Mouse (Mus musculus): ENCODE data around the gene Tmem186.

Gene Tmem186

DNA sequence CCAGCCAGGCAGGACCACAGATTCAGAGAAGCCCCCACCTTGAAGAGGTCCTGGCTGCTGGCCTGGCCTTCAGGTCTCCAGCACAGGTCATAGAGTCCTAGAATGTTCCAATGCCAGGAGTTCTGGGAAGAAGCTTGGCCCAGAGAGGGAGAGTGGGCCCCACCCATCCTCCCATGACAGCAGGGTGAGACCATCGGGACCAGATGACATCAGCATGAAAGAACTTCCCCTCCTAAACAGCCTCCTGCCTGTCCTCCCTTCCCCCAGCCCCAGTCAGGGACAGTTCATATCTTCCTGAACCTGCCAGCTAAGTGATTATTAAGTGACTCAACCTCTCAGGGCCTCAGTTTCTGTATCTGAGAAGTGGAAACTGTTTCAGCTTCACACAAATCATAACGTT is 28.9 kb upstream of the Tmem186 start:
- peak; percentile 98 for DNase-seq

DNA sequence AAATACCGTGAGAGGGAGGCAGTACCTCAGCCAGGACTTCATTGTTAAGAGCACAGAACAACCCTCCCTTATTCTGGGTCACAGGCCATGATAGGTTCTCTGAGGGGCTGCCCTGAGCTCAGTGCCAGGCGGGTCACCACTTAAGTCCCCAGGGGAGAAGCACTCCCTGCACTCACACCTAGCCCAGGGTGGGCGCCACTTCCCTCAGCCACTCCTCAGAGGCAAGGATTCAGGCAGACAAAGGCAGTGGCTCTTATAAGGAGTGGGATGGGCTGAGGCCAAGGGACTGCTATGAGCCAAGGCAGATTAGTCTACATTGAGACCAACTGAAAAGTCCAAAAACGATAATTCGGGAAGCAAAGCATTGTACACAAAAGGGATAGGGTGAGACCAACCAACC is 27.9 kb upstream of the Tmem186 start:
- peak; percentile 93 for DNase-seq

DNA sequence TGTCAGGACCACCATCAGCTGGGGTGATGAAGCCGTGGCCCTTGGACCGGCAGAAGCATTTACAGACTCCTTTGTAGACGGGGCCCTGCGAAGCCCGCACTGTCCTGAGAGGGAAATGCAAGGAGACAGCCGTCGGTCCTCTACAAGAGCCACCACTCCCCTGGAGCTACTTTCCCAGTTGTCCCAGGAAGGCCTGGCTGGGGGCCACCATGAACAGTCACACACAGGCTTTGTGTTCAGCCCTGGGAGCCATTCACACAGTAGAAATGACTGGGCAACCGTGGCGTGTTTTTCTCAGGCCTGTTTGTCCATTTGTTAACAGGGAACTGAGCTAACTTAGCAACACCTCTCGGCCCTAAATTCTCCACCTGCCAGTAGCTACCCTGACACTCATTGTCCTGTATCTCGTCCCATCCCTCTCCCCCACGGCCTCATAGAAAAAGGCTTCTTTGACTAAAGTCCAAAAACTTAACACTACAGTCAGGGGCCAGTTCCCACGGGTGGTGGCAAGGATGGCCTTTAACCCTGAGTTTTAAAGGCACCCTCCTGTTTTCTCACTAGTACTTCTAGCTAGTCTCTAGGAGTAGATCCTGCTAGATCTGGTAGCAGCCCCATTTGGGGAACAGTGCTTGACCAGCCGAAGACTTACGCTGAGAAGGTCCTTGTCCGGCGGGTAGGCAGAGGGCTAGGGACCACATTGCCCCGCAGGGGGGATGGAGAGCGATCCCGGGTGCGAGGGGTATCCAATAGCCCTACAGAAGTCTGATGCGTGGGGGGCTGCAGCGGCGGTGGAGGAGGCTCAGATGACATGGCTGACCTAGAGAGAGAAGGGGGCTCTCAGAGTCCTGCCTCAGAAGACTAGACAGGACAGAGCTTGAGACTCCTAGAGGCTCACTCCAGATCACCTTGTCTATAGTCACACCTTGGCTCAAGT is 26.4 kb upstream of the Tmem186 start:
- peak; percentile 95 for DNase-seq

DNA sequence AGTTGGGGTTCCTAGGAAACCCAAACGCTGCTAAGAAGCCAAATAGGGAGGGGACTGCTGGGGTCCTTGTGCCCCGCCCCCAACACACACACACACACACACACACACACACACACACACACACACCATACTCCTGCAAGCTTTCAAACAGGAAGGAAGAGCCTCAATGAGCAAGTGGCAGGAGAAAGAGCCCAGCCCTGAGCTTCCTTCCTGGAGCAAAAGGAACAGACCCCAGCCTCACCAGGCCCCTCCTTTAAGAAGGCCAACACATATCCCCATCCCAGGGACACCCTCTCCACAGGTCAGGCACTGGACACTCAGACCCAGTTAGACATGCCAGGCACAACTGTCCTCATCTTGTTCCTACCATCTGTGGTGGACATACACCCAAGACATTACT is 25.5 kb upstream of the Tmem186 start:
- no peak for DNase-seq

DNA sequence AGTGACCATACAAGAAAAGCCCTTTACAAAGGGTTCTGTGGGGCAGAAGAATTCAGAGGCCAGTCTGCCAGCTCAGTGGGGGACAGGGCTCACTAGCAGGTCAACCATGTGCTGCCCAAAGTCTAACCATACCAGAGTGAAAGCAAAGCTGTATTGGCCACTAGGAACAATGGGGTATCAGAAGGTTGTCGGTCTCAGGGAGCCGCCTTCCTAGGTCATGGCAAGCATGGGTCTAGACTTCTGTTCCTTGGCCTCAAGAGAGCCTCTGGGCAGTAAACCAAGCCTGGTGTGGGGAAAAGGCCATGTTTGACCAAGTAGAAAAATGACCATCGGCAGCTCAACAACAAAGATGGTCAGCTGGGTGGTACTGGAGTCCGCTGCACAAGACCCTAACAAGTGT is 21.3 kb upstream of the Tmem186 start:
- no peak for DNase-seq

DNA sequence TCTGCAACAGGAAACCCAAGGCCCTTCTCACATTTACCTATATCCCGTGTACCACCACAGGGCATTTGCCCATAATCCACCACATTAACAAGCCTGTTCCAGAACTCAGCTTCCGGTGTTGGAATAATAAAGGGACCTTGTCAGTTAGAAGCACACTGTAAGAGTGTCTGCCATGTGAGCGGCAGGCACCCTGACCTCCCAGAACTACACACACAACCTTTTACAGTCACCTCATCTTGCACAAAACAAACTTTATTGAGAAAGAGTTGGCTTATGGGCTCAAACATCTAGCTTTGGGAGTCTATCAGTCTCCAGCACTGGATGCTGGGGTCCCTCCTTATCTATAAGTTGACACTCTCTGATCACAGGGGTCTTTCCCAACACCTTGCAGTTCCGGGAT is 20.8 kb upstream of the Tmem186 start:
- no peak for DNase-seq

DNA sequence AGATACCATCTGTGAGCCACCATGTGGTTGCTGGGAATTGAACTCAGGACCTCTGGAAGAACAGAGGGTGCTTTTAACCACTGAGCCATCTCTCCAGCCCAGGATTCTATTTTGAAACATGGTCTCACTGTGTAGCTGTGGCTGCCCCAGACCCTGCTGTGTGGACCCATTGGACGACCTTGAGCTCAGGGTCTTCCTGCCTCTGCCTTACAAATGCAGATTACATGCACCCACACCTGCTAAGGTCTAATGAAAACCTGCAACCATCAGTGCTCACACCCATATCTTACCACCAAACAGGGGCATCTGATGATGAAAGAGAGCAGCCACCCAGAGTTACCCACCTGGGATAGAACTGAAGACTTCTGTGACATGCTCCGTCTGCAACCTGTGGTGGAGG is 18.7 kb upstream of the Tmem186 start:
- DNase-seq = no peak

DNA sequence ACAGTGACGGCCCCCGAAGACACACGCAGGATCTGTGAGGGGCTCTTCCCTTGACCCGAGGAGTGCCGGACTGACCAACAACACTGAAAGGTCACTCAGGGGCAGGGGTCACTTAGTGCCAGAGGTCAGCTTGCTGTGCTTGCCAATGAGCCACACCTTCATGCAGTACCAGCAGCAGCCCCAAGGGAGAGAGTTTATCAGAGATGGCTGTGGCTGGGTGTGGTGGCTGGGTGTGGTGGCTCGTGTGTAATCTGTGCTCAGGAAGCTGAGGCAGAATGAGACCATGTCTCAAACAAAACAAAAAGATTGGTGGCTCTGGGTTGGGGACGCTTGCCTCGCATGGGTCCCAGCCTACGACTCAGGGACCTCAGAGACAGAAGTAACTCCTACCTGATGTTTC is 18.1 kb upstream of the Tmem186 start:
- DNase-seq = peak; percentile 90

DNA sequence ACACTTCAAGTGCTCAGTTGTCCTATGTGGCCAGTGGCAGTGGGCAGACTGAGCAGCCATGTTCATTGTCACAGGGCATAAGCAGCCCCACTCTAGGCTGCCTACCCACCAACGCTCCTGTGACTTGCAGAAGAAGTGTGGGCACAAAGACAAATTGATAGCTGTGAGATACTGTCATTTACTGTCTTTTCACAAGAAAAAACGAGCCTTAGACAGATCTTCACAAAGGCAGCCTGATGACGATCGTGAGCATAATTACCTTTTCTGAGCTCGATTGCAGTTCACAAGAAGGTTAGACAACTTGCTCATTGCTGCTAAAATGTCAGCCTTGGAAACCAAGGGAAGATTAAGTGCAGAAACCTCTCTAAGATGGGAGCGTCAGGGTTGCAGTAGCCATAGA is 17.6 kb upstream of the Tmem186 start:
- no peak for DNase-seq

DNA sequence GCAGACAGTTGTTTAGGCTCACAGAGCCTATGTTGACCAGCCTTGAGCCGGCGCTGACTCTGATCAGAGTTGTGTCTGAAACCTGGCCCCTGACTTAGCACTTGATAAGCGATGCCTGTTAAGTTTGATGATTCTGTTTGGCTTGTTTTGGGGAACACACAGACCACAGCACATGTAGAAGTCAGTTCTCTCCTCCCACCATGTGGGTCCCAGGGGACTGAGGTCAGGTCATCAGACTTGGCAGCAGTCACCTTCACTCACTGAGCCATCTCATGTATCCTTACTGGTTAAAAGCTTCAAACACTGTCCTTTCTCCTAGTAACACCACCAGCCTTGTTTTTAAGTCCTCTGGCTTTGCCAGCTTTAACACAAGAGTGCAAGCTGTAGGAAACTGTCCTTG is 12.5 kb upstream of the Tmem186 start:
- DNase-seq = no peak

DNA sequence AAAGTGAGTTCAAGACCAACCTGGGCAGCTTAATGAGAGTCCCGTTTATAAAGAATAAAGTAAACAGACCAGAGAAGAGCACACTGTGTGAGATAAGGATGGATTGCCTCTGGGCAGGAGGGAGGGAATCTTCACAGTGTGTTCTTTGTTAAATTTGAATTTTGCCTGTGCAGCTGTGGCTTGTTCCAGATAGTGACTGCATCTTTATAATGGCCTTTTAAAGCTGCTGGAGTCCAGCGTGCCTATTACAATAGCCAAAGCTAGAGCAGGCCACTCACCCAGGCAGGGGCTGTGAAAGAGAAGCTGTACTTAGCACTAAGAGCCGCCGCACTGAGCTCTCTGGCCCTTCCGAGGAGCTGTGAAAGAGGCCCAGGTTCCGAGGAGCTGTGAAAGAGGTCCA is 8.0 kb upstream of the Tmem186 start:
- no peak for DNase-seq

DNA sequence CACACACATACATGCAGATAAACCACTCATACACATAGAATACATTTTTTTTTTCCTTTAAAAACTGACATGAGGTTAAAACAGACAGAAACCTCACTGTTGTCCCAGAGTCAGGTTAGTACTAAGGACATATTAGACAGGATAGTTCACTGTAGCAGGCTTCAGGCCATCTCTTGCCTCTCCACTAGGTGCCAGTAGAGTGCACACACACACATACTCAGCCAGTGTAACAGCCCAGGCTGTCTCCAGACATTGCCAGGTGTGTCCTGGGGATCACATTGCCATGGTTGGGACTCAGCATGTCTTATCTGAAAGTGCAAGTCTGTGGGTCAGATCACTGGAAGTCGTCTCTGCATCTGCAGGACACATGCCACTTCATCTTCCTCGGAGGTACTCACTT is 6.3 kb upstream of the Tmem186 start:
- peak; percentile 89 for DNase-seq

DNA sequence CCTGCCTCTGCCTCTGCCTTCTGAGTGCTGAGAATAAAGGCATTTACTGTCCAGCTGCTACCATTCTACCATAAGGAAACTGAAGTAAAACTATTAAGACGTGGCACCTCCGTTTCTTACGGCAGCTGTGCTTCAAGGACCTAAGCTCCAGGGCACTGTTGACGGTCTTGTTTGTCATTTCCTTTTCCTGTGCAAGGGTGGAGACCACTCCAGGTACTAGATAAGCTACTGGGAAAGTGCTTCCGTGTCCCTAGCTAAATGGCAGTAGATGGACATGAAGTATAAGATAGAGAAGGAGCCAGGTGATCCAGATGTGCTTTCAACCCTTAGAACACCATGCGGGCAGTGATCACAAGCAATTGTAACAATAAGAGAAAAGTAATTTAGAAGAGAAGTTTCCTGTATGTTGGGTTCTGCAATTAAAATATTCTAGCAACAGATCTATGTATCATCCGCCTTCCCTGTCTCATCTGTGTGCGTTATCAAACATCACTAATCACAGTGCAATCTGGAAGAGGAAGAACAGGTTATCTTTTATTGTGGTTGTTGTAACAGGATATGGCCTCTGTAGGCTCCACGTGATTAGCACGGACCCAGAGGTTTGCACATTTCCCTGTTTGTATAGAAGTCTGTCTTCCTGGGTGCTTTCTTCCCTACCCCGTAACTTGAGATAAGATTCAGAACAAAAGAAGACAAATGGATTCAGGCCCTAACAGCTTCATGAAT is 2.1 kb upstream of the Tmem186 start:
- DNase-seq = no peak

DNA sequence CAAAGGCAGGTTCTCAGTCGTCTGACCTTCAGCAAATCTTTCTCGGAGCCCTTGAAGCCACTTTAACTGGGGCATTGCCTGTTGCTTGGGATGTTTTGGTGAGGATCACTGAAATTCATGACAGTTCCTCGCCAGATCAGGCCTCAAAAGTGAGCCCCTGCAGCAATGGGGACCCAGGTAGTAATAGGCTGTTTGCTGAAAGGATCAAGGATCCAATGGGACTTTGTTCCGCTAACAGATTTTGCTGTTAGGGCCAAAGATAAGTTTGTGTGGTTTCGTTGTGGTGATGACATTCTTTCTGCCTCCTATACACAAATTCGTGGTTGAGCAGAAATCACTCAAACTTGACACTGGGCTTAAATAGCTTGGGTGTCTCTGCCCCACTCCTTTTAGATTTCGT is 619 bp upstream of the Tmem186 start:
- no peak for DNase-seq

DNA sequence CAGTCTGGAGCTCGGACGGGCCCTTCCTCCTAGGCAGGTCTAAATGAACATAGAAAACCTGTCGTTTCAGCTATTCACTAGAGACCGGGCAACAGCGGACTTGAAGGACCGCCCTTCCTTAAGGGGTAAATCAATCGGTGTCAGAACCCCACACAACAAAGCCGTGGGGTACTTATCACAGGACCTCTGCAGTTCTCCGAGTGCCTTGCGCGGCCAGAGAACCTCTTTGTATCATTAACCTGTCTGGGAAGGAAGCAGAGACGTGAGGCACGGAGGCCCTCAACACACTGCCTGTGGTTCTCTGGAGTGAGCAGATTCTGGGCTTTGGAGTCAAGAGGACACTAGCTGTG is 670 bp downstream of the Tmem186 start:
- DNase-seq = no peak

DNA sequence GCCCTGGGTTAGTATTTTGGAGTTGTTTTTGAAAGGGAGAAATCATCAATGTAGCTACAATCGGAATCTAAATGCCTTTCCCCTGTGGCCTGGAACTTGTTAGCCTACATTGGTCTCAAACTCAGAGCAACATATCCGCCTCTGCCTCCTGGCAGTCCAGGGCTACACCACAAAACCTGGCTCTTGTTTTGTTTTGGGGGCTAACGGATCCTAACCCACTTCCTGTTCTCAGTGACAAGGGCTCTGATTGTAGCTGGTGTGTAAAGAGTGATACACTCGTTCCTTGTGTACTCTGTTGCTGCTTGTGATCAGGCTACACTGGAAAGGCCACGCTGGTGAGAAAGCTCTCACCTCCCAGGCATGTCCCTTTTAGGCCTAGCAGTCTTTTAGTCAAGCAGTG is 6.1 kb downstream of the Tmem186 start:
- DNase-seq = no peak

DNA sequence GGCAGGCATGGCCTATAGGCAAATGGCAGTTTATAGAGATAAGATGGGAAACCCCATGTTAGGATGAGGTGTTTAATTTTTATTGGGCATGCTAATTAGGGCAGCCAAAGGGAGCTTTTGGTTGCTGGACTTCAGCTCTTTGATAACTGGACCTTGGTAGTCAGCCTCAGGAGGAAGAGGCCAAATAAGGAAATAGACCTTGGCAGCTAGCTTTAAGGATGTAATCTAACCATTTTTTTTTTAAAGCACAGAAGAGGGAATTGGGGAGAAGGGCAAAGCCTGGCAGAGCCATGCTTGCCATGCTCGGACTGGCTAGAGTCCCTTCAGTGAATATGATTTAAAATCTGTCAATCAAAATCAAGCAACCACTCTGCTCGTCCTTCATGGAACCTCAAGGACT is 7.1 kb downstream of the Tmem186 start:
- no peak for DNase-seq

DNA sequence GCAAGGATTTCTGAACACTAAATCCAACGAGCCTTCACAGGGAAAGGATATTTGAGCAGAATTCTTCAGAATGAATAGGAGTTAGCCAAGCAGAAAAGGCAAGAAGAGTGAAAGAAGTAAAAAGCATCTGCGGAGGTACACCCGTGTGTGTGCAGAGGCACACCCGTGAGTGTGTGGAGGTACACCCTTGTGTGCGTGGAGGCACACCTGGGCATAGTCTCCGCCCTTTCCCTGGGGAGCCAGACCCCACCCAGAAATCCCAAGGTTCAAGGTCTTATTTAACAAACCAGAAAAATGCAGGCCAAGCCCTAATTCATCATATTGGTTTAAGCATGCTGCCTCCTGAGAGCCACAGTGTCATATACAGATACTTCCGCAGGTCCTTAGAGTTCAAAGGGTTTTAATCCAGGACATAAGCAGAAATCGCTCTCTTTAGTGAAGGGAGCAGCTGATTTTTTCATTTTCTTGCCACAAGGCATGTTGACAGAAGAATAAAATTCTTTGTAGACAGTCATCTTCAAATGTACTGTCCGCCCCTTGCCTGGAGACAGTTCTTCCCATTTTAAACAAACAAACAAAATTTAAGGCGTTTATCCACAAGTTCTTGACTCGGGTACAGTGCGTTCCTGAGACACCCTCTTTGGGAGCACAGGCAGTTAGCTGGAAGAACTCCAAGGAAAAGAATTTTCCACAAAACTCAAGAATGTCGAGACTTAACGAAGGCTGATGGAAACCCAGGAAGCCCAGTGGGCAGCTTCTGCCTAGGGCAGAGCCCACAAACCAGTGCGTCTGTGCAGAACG is 17.0 kb downstream of the Tmem186 start:
- no peak for DNase-seq

DNA sequence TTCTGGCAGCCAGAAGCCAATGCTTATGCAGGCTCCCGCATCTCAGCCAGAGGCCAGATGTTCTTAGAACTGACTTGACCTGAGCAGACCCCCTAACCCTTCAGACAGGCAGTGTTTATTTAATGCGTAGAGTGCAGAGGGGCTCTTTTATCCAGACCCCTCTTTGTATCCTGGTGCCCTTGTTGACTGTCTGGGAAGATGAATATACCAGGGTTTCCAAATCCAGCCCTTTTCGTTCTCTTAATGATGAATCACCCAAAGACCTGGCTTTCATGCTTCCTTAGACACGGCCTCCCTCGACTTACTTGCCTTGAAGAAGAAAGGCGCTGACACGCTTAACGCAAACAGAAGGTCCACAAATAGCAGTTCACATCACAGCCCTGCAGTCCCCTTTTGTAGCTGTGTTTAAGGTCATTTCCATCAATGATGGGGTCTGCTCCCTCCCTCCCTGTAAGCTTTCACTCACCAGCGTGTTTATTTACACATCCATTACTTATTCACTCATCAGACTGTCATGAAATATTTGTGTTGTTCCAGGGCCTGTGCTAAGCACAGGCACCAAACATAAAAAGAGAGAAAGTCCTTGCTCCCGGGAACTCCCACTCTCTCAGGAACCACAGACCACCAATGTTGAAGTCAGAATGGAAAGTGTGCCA is 17.7 kb downstream of the Tmem186 start:
- DNase-seq = no peak

DNA sequence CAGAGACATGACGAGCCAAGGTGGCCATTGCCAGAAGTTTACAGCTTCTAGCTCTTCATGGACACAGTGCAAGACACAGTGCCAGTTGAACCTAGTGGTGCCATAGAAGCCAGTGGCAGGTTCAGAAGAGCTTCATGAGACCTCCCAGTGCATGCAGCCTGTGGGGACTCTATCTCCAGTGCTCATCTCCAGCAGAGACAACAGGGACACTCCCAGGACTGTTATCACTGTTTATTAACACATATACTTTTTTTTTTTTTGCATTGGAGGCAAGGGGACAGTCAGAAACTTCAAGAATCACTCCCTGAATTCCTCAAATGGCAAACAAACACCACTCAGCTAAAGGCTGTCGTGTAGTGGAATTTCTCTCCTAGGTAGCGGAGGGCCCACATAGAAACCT is 24.1 kb downstream of the Tmem186 start:
- DNase-seq = no peak

DNA sequence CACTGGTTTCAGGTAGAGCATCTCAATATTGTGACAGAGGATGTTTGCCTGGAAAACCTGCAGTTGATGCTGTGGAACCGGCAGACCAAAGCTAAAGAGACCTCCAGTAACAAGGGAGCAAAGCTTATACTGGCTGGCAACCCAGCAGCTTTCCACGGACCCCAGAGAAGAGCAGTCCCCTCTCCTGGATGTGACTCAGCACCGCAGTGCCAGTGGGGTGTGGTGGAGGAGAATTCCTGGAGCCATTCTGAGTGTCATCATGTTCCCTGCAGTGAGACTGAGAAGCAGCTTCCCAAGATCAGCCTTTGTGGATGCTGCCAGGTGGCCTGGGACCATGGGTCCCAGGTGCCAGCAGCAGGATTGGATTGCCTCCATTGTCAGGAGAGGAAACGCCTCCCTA is 24.5 kb downstream of the Tmem186 start:
- DNase-seq = no peak

DNA sequence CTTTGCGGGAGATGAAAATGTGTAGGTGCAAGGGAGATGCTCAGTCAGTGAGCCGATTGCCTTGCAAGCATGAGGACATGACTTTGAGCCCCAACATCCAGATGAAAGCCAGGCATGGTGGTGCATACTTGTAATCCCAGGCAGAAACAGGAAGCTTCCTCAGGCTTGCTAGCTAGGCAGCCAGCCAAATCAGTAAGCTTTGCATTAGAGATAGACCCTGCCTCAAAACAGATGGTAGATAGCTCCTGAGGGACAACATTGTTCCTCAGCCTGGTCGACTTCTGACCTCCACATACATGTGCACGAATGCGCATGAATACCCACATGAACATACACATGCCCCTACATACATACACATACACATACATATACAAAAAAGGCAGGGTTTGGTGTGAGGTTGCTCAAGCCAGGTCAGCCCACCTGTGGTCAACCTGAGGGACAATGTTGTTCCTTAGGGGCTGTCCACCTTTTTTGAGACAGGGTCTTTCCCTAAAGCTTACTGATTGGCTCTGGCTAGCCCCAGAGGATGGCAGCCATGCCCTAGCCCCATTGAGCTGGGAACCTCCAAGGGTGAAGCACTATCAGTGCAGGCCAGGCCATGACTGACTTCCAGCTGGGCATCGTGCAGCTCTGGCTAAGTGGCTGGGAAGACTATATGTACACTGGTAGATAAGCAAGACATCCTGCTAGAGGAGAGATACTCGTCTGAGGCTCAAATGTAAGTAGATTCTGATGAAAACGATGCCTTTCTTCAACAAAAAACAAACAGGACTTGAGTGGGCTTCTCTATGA is 25.1 kb downstream of the Tmem186 start:
- DNase-seq = no peak

All from heart, adult 11 months (tissue).